Mouse (Mus musculus) regulatory T cell (primary cell): ENCODE results near the gene Scrn3.

Experiments
- in situ Hi-C: fragments of 300-600 bp; cut with MboI, MseI; formaldehyde crosslinking; loops from one replicate; pipeline ENCODE4 v1.15.1; 2025; ENCODE audit warnings: high pct_unique_total_duplicates

Gene Scrn3

GRCm38 (mm10) chr2:73312152-73313116 lies at the start of gene Scrn3, which contains the start of gene Cir1:
TSS of gene Scrn3 (plus strand) at chr2:73312601.
TSS of gene Cir1 (minus strand) at chr2:73312701.
- in situ Hi-C loops = no loop called here

GRCm38 (mm10) chr2:73263172-73263765 lies 49.1 kb upstream of the Scrn3 start:
- in situ Hi-C loops = no loop called here

- in situ Hi-C loops = no loop called here
These were observed 48.4 kb upstream of the Scrn3 start for GRCm38 (mm10) chr2:73263794-73264610.

- in situ Hi-C loops = no loop called here
These were observed 47.7 kb upstream of the Scrn3 start for GRCm38 (mm10) chr2:73264611-73265195.

- in situ Hi-C loops = no loop called here
These were observed 46.4 kb upstream of the Scrn3 start for GRCm38 (mm10) chr2:73266011-73266410.

GRCm38 (mm10) chr2:73266623-73267022 lies 45.8 kb upstream of the Scrn3 start:
- in situ Hi-C loops = no loop called here

GRCm38 (mm10) chr2:73267231-73267630 lies 45.2 kb upstream of the Scrn3 start:
- in situ Hi-C loops = no loop called here

- in situ Hi-C loops = no loop called here
These were observed 44.6 kb upstream of the Scrn3 start for GRCm38 (mm10) chr2:73267818-73268217.

- in situ Hi-C loops = no loop called here
These were observed 44.1 kb upstream of the Scrn3 start for GRCm38 (mm10) chr2:73268281-73268680.

- in situ Hi-C loops = no loop called here
These were observed 43.5 kb upstream of the Scrn3 start for GRCm38 (mm10) chr2:73268836-73269395.

GRCm38 (mm10) chr2:73269666-73270065 lies 42.7 kb upstream of the Scrn3 start:
- in situ Hi-C loops = no loop called here

GRCm38 (mm10) chr2:73270071-73270592 lies 42.3 kb upstream of the Scrn3 start:
- in situ Hi-C loops = no loop called here

GRCm38 (mm10) chr2:73270593-73271458 lies 41.6 kb upstream of the Scrn3 start:
- in situ Hi-C loops = no loop called here

- in situ Hi-C loops = no loop called here
These were observed 40.8 kb upstream of the Scrn3 start, which contains the start of gene Sp9 for GRCm38 (mm10) chr2:73271459-73272161. TSS of gene Sp9 (plus strand) at chr2:73271925.

GRCm38 (mm10) chr2:73272351-73273248 lies 39.8 kb upstream of the Scrn3 start:
- in situ Hi-C loops = no loop called here

- in situ Hi-C loops = no loop called here
These were observed 38.9 kb upstream of the Scrn3 start for GRCm38 (mm10) chr2:73273249-73274118.
